Mouse (Mus musculus): ENCODE data around the gene Olfr692. TPM values are rescaled to one million over a fixed set of nuclear protein-coding genes. Genes with fewer than 3 reads are reported as not detected.

Gene Olfr692
- polyA plus RNA-seq (2017; shearing (Covaris generic)) = not detected

GRCm38 (mm10) chr7:105367930-105368329 is at the start of gene Olfr692:
Gene Olfr692 (plus strand): TSS chr7:105368230.

DNA sequence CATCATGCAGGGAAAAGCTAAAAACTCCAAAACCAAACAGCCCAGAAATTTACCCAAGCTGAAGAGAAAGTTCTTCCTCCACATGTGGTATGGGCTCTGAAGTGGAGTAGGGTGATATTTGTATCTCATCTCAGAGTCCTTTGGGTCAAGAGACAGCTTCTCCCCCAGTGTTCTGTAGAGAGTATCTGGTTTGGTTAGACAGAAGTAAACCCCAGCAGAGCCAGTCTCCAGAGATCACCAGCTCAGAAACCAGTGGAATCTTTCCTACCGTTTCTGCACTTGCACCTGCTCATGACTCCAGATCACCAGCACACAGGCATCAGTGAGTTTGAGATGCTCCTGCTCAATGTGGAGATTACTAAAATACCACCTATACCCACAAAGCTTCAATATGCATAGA is 34.0 kb upstream of the Olfr692 start, which contains the start of gene Olfr690:
Gene Olfr690 (minus strand): TSS at position 101 of the 400 bp plus-strand sequence.

DNA sequence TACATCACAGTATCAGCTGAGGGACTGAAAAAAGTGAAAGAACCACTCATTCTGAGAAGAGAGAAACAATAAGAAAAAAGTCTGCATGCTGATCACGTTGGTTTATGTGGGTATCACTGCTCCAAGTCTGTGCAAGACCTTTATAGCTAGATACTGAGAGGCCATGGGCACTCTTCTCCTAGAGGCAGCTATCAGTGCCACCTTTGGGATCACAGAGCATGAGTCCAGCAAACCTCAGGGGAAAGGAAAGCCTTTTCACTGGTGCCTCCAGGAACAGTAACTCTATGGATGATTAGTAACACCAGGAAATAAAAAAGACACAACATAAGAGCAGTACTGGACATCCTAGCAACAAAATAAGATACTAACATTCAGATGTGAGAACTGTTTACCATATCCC is 25.9 kb upstream of the Olfr692 start, which contains the start of gene Olfr691:
Gene Olfr691 (minus strand): TSS at position 101 of the 400 bp plus-strand sequence.

DNA sequence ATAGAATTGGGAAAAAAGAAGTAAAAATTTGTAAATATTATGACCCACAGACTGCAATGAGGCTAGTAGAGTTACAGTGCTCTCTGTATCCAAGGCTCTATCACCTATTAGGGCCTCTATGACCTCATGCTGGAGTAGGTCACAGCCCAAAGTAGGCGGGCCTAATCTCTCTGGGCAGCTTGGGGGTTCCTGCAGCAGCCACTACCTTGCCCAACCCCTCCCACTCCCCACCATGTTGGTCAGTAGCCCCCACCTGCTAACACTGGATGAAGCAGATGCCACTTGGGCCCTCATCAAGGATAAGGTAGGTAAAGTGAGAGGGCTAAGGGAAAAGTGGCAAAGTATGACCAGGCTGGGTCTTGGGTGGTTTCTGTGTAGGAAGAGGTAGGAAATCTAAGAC is 6.8 kb downstream of the Olfr692 start, which contains the start of gene Gm5901:
Gene Gm5901 (plus strand): TSS at position 173 of the 400 bp plus-strand sequence.

DNA sequence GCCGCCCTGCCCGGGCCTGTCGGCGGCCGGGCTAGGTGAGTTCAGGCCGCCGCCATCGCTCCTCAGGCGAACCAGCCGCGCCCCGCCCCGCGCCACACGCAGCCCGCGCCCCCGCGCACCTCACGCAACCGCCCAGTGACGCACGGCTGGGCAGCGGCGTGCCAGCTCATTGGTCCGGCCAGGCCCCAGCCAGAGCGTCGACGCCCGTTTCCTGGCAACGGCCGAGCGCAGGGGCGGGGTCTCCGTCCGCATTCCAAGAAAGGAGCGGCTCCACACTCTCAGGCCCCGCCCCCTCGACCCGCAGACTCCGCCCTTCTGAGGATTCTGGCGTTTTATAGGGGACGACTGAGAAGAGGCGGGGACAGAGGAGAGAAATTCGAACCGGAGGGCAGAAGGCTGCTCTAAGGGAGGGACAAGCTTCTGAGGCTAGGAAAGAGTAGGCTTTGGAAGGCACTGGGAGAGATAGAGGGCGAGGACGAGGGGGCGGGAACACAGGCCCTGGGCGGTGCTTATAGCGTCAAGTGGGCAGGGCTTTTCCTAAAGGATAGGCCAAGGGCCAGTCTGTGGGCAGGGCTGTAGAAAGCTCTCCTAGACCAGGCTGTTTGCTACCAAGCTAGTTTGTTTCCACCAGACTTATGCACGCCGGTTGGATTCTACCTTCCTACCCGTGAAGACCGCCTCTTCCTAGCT is 32.0 kb downstream of the Olfr692 start, which contains the start of gene Fam160a2:
Gene Fam160a2 (minus strand): TSS at position 120 of the 690 bp plus-strand sequence.

DNA sequence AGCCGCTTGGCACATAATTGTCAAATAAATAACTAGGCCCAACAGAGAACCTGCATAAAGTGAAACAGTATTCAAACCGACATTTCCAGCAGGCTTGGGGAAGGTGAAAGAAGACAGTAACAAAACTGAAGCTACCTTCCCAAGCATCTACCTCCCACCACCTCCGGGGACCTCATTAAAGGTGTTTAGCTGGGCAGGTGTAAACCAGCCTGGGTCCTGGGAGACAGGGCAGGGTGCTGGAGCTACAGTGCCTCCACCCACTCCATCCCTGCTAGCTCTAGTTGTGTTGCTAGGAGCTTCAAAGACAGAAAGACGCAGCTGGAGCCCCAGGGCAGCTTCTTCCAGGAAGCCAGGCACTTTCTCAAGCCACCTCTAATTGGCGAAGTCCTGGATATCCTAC is 36.2 kb downstream of the Olfr692 start, which contains the start of gene Cnga4:
Gene Cnga4 (plus strand): TSS at position 301 of the 400 bp plus-strand sequence.

Other genes starting within 250 kb of the Olfr692 start
- not detected for gene Olfr683, start 221.2 kb upstream of the Olfr692 start, polyA plus RNA-seq (2017; shearing (Covaris generic))
- gene Olfr684, start 204.6 kb upstream of the Olfr692 start, polyA plus RNA-seq (2017; shearing (Covaris generic)) = not detected
- gene Olfr685, start 182.2 kb upstream of the Olfr692 start, polyA plus RNA-seq (2017; shearing (Covaris generic)) = not detected
- gene Olfr686, start 160.7 kb upstream of the Olfr692 start, polyA plus RNA-seq (2017; shearing (Covaris generic)) = not detected
- not detected for gene Olfr688, start 80.1 kb upstream of the Olfr692 start, polyA plus RNA-seq (2017; shearing (Covaris generic))
- not detected for gene Olfr689, start 57.1 kb upstream of the Olfr692 start, polyA plus RNA-seq (2017; shearing (Covaris generic))
- gene Olfr690, start 34.1 kb upstream of the Olfr692 start, polyA plus RNA-seq (2017; shearing (Covaris generic)) = not detected
- not detected for gene Olfr691, start 26.0 kb upstream of the Olfr692 start, polyA plus RNA-seq (2017; shearing (Covaris generic))
- gene Gm5901, start 6.8 kb downstream of the Olfr692 start, polyA plus RNA-seq (2017; shearing (Covaris generic)) = 1.0 TPM
- 49.0 TPM for gene Fam160a2, start 31.8 kb downstream of the Olfr692 start, polyA plus RNA-seq (2017; shearing (Covaris generic))
- not detected for gene Cnga4, start 36.3 kb downstream of the Olfr692 start, polyA plus RNA-seq (2017; shearing (Covaris generic))
- gene Cckbr, start 57.5 kb downstream of the Olfr692 start, polyA plus RNA-seq (2017; shearing (Covaris generic)) = not detected
- not detected for gene Cavin3, start 114.1 kb downstream of the Olfr692 start, polyA plus RNA-seq (2017; shearing (Covaris generic))
- gene Smpd1, start 186.1 kb downstream of the Olfr692 start, polyA plus RNA-seq (2017; shearing (Covaris generic)) = 46.6 TPM
- gene Apbb1, start 213.4 kb downstream of the Olfr692 start, polyA plus RNA-seq (2017; shearing (Covaris generic)) = 11.6 TPM
- gene Hpx, start 231.9 kb downstream of the Olfr692 start, polyA plus RNA-seq (2017; shearing (Covaris generic)) = not detected

Data from inflammation-experienced regulatory T-cells, adult 16 weeks (primary cell).